Mouse (Mus musculus) bone marrow, adult 2 months (tissue): ENCODE measurements around the gene Naa60.

Experiments
- CTCF ChIP-seq: fragments of 200-500 bp; IDR thresholded peaks from 2 replicates; pipeline ENCODE4 v1.5.1; 2011; ENCODE audit warnings: low read length, control low read depth; ENCODE audit not compliant: control insufficient read depth, insufficient read depth
- POLR2A ChIP-seq: fragments of 200-500 bp; IDR thresholded peaks from 2 replicates; pipeline ENCODE4 v1.6.1; 2011; ENCODE audit warnings: low read depth, mild to moderate bottlenecking, control low read depth, low read length, borderline replicate concordance; ENCODE audit not compliant: control insufficient read depth

GRCm38 (mm10) chr16:3842989-3843388, 29.2 kb upstream of the Naa60 start:
- no peak for TF ChIP-seq CTCF
- TF ChIP-seq POLR2A: no peak
